Mouse (Mus musculus) monocyte, adult 5-6 weeks (primary cell): ENCODE results near the gene Vmn1r174. TPM values are rescaled to one million over a fixed set of nuclear protein-coding genes. Genes with fewer than 3 reads are reported as not detected.
"Not testable (repeated sequence)": the region's sequence is repeated elsewhere in the genome, so short reads cannot be mapped to it uniquely, and the experiment has no call there.

Experiments used
- ATAC-seq: fragments of 153-309, 156-312 bp; replicated peaks from 2 replicates; pipeline ENCODE4 v1.8.0; 2017; ENCODE audit warnings: mild to moderate bottlenecking; ENCODE audit not compliant: low TSS enrichment, insufficient number of reproducible peaks, severe bottlenecking, poor library complexity, low FRiP score
- total RNA-seq: library from RNA; stranded (forward); fragments of 200-1000, 200-491, 200-594 nt; gene quantifications from 3 replicates; pipeline ENCODE4 v1.2.3, GENCODE M21; 2017

Vmn1r174 gene
- total RNA-seq: not detected in 3 replicates

- not testable (repeated sequence) for ATAC-seq
Measured at GRCm38 (mm10) chr7:23751970-23752369, at the start of gene Vmn1r174. TSS of gene Vmn1r174 (plus strand) at chr7:23752270.

GRCm38 (mm10) chr7:23784526-23784925, 32.5 kb downstream of the Vmn1r174 start:
- no peak for ATAC-seq

GRCm38 (mm10) chr7:23810543-23810942, 58.5 kb downstream of the Vmn1r174 start, which contains the start of gene Vmn1r175:
TSS of gene Vmn1r175 (minus strand) at chr7:23810643.
- ATAC-seq: not testable (repeated sequence)

Other genes starting within 250 kb of the Vmn1r174 start
- 0.32 TPM in 1 of 3 replicates, not detected in the others for gene Vmn1r167, start 245.1 kb upstream of the Vmn1r174 start, total RNA-seq
- not detected in 3 replicates for gene Vmn1r168, start 212.5 kb upstream of the Vmn1r174 start, total RNA-seq
- gene Vmn1r169, start 176.7 kb upstream of the Vmn1r174 start, total RNA-seq: not detected in 3 replicates
- not detected in 3 replicates for gene Vmn1r170, start 146.1 kb upstream of the Vmn1r174 start, total RNA-seq
- 0.39 TPM in 1 of 3 replicates, not detected in the others for gene Vmn1r171, start 121.5 kb upstream of the Vmn1r174 start, total RNA-seq
- gene Vmn1r172, start 94.0 kb upstream of the Vmn1r174 start, total RNA-seq: not detected in 3 replicates
- not detected in 3 replicates for gene Vmn1r173, start 51.6 kb upstream of the Vmn1r174 start, total RNA-seq
- gene Vmn1r175, start 58.4 kb downstream of the Vmn1r174 start, total RNA-seq: not detected in 3 replicates
- not detected in 3 replicates for gene Vmn1r176, start 85.1 kb downstream of the Vmn1r174 start, total RNA-seq
- not detected in 3 replicates for gene Vmn1r177, start 114.2 kb downstream of the Vmn1r174 start, total RNA-seq
- not detected in 3 replicates for gene Vmn1r178, start 139.7 kb downstream of the Vmn1r174 start, total RNA-seq
- gene Vmn1r179, start 174.7 kb downstream of the Vmn1r174 start, total RNA-seq: not detected in 3 replicates
- not detected in 3 replicates for gene Vmn1r180, start 198.4 kb downstream of the Vmn1r174 start, total RNA-seq
- gene Vmn1r181, start 222.3 kb downstream of the Vmn1r174 start, total RNA-seq: not detected in 3 replicates
- not detected in 3 replicates for gene V1rd19, start 249.4 kb downstream of the Vmn1r174 start, total RNA-seq